Mouse (Mus musculus): Measurements from ENCODE around the gene Il34.

Il34 gene

DNA sequence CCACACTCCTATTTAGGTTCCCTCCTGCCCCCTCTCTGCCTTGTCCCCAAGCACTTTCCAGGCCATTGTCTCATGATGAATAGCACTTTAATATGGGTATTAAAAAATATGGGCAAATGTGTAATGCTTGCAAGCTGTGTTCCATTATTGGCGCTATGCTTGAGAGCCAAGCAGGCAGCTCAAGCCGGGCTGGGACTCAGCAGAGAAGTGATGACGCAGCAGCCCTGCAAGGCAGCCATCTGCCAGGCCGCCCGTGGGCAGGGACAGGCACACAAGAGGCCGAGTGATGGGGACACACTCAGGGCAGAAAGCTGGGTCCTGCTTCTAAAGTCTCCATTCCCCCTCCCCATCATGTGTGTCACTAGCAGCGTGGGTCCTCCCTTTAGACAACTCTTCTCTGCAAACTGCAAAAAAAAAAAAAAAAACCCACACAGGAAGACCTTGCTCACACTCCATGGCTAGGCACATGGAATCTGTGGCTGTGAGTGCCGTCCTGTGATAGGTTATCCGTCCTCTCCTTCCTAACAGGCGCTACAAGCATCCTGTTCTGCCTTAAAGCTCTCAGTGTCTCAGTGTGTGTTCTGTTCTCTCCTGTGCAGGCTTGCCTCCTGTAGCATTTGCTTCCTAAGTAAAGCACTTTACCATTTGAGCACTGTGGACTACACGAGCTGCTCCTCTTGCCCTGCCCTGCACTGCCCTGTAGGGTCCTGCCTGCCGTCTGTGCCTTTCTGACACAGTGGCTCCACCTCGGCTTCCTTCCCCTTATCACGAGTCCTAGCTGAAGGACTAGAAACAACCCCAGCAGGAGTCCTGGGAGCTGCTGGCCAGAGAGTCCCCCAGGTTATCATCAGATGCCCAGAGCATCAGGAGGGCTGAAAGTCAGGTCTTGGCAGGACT lies 100.1 kb downstream of the Il34 start:
- DNase-seq, result no peak

GRCm38 (mm10) chr8:110704103-110704502 lies 101.6 kb downstream of the Il34 start:
- DNase-seq, result no peak

GRCm38 (mm10) chr8:110703460-110704061 lies 102.2 kb downstream of the Il34 start:
- DNase-seq, result no peak

DNA sequence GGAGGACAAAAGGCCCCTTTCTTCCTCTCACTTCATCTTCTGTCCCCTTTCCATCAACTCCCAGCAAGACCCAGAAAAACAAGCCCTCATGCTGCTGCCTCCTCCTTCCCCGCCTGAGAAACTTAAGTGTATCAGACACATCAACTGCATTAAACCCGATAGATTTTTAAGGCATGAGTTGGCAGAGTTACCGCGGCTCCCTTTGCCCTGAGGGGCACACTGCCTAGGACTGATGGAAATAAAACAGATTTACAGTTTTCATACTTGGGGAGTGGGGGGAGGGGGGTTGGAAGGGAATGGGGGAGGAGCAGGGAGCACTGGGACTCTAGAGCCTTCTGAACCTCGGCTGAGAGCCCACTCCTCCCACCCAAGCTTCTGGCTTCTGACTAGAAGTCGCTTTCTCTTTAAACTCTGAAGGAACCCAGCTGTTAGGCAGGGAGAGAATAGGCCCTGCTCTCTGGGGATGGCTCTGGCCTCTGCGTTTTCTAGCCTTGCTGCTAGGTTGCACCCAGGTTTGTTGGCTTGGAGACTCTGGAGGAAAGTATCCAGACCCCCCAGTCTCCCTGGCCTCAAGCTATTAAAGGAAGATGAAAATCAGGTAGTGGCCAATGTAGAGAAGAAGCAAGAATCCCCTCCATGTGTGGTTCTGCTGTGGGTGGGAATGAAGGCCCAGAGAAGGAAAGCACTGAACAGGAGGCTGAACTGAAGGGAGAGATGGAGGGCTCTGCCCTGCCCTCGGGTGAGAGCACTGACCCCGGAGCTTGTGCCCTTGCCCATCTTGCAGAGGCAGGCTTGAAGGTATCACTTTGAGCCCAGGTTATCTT lies 102.9 kb downstream of the Il34 start:
- no peak for DNase-seq

DNA sequence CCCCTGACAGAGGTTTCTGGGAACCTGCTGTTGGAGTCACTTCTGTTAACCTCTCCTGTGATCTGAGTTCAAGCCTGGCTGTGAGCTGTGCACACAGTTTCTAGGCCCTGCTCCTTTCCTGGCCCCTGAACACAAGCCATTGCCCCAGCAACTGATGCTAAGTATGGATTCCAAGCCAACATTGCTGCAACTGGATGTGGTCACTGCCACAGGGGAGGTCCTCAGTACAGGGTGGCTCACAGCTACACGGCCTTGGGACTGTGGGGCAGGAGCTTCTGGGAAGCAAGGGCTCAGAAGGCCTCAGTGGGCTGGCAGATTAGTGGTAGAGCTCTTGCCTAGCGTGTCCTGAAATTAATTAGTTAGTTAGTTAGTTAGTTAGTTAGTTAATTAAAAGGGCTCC lies 105.2 kb downstream of the Il34 start:
- no peak for DNase-seq

DNA sequence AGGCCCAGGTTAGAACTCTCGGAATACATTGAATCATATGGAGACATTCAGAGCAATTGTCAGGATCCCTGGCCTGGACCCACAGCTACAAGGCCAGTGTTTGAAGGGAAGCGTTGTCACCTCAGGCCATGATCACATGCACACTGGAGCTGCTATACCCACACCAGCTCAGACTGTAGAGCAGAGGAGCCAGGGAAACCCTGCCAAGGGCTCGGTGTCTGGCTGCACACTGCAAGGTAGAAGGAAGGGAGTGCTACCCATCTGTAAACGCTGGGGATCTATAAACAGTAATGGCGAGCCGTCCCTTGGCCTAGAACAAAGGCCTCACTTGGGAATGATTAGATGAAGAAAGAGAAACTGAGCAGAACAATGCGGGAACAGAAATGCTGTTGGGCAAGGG lies 106.2 kb downstream of the Il34 start:
- no peak for DNase-seq

- DNase-seq, result no peak
Measured at GRCm38 (mm10) chr8:110698098-110698497, 107.6 kb downstream of the Il34 start.

DNA sequence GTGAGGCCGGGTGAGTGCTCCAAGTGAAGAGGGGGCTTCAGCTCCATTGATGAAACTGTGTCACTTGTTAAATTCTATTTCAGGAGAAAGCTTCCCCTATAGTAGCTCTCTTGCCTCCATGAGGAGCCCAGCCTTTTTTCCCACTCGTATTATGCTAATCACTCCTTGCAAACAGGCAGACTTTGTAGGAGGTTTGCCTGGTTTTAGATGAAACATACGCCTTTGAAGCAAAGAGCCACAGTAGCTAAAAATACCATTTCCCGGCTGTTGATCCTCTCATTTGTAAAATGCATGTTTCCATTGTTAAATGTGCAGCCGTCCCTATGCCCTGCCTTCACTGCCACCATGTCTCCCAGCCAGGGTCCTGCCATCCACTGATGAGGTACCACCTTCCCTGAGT lies 108.2 kb downstream of the Il34 start:
- DNase-seq, result no peak

GRCm38 (mm10) chr8:110696051-110696450 lies 109.7 kb downstream of the Il34 start:
- no peak for DNase-seq

GRCm38 (mm10) chr8:110695431-110695830 lies 110.3 kb downstream of the Il34 start:
- no peak for DNase-seq

DNA sequence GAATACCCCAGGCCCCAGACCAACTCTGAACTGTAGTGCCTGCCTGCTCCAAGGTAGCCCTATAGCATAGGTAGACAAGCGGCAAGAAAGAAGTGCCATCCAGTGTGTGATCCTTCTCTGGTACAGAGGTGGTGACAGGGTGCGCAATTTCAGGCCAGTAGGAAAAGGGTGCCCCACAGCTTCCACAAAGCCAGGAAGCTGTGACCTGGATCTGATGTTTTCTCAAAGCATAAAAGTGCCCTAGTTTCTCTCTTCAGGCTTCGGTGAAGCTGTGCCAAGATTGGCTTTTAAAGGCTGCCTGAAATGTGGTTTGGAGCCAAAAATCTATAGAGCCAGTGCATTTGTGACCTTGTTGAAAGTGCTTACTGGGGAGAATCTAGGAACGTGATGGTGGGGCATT lies 110.9 kb downstream of the Il34 start:
- DNase-seq, result no peak

GRCm38 (mm10) chr8:110694226-110694625 lies 111.5 kb downstream of the Il34 start:
- no peak for DNase-seq

All from spleen, adult 18-20 months (tissue).